Mouse (Mus musculus) MEL-GATA-1-ER (cell line): ENCODE results near the gene Pdp2.
A peak's percentile ranks its signal among the peaks of the same experiment; 100 is the strongest.
"Not testable (repeated sequence)": the region's sequence is repeated elsewhere in the genome, so short reads cannot be mapped to it uniquely, and the experiment has no call there.

Experiments
- DNase-seq: peaks from one replicate; pipeline ENCODE4 v3.0.0-alpha.2; 2012; ENCODE audit warnings: low read depth; ENCODE audit errors: extremely low read depth

Pdp2 gene

DNA sequence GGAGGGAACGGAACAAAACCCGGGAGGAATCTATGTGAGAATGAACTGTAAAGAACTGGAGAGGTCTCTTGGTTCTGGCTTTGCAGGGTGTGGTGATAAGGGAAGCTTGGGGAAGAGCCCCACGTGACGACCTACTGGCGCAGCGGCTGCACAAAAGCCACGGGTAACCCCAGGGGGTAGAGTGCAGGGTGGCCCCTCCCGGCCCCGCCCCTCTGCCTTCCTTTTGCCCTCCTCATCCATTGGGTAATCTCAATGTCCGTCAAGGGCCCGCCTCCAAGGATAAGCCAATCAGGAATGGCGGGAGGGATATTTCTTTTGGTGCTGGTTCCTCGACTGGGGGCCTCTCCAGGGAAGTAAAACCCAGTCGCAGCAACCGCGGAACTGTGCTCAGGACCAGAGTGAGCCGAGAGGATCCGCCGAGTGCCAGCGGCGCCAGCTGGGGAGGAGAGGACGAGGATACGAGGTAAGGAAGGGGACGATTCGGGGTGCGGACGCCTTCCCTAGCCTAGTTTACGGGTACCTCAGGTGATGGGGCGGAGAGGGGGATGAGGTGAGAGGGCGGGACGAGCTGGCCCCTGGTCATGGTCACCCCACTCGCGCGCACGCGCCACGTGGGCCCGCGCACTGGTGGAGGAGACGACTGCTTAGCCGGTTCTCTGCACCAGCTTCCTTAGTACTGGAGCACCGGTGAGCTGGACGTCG, at the start of gene Pdp2:
Pdp2 (plus strand) TSS at position 319 of the 702 bp plus-strand sequence.
- peak; percentile 95 for DNase-seq

DNA sequence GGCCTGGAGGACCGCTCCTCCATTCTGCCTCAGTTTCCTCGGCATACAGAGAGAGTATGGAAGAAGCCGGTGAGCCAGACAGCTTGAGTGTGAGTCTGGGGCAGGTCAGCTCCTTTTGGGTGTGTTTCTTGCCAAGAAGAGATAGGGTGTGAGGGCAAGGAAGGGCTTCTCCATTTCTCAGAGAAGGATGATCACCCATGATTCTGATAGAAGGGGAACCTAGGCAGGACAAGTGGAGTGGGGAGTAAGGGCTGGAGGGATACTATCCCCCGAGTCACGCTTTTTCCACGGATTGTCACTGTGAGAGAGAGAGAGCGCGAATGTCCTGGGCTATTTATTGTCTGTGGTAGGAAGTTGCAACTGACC, 49.8 kb upstream of the Pdp2 start:
- no peak for DNase-seq

DNA sequence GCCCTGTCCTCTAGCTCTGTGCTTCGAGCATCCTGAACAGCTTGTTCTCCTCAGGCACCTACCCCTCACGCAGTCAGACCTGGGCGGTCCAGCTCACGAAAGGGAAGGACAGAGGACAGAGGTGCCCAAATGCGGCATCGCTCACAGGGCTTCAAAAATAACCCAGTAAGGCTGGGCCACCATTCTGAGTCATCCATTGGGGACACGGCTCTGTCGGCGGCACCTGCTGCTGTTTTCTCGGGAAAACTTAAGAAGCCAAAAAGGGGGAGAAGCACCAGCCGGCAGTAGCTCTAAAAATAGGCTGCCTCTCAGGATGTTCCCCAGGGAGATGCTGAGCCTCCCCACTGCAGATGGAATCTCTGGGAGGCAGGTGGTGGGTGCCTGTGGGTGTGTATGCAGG, 49.1 kb upstream of the Pdp2 start:
- no peak for DNase-seq

DNA sequence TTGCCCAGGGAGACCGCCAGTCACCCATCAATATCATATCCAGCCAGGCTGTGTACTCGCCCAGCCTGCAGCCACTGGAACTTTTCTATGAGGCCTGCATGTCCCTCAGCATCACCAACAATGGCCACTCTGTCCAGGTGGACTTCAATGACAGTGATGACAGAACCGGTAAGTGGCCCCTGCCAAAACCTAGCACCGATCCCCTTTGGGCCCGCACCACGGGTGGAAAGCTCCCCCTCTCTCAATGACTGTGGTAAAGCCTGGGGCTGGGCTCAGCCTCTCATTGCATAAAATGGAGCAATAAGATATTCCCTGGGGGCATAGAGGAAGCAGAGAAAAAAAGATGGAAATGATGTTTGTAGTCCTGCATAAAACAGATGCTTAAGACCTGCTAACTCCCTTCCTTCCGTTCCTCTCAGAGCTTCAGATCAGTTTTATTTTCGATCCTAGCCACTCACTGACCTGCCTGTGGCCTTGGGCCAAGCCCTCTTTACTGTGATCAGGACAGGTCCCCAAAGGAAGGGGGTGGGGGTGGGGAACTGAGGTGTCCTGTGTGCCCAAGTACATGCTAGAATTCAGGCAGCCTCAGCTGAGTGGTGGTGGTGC, 47.7 kb upstream of the Pdp2 start:
- DNase-seq: no peak

DNA sequence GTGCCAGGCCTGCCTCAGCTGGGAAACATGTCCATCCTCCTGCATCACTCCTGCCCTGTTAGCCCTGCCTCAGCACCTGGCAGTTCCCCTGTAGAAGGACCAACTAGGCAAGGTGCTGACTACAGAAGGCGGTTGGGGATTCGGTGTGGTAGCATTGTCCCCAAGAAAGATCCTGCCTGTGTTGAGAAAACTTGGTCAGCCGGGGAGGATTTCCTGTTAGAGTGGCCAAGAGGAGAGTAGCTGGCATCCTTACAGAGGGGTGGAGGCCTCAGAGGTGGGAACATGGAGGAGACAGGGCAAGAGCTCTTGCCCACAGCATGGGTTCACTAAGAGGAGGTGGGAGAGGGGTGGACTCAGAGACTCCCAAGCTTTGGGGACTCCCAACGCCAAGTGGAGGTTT, 36.1 kb upstream of the Pdp2 start:
- DNase-seq: no peak

DNA sequence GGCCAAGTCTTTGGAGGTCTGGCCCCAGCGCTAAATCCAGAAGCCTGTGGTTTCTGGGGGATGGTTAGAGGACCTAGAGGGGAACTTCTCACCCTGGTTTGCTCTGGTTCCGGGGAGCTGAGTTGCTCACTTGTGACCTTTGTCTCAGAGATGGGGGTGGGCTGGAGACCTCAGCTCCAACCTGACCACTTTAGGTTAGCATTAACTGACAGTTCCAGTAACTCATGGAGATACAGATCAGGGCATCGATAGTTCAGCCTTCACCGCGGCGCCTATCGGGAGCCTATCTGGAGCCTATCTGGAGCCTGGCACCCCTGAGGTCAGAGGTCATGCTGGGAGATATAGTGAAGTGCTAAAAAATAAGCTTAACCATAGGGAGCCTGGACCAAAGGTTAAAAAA, 34.0 kb upstream of the Pdp2 start:
- no peak for DNase-seq

DNA sequence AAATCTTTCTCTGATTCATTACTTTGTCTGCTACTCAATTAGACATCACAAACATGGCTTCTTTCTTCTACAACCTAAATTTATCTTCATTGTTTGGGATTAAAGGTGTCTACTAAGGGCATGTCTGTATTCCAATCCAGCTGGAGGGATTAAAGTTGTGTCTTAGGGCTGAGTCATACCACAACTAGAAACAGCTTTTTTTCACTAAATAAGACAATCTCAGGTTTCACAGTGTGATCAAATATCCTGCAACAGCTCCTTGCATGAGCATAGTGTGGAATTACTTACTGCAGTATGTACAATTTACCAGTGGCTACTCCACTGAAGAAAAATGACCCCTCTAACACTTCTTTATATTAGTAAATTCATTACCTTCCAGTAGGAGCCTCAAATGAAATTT, 30.5 kb upstream of the Pdp2 start:
- no peak for DNase-seq

DNA sequence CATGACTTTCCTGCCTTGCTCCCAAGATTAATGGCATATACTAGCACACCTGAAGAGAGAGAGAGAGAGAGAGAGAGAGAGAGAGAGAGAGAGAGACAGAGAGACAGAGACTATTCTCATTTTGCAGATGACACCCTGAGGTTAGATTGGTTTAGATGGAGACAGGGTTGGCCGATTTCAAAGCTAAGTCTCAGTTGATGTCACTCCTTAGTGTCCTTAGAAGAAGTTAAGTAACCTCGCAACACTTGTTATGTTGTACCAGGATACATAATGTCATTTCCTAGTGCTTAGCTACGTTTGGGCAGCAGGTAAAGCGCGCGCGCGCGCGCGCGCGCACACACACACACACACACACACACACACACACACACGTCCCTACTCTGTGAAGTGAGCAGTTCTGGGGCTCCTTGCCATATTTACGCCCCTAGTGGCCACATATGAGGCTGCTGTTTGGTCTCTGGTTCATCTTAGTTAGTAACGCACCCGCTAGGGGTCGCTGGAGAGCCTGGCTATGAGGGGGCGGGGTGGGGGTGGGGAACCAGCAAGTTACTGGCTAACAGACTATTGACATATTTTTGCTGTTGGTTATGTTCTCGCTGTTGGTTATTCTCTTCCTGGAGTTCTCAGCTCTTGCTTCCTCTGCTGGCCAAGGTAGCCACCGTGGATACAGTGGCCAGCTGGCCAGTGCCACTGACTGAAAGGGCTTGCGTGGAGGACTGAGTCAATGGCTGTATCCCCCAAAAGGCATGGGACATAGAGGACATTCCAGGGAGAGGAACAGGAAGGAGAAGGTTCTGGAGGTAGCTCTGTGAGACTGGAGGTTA, 26.4 kb upstream of the Pdp2 start:
- DNase-seq: peak; percentile 86

DNA sequence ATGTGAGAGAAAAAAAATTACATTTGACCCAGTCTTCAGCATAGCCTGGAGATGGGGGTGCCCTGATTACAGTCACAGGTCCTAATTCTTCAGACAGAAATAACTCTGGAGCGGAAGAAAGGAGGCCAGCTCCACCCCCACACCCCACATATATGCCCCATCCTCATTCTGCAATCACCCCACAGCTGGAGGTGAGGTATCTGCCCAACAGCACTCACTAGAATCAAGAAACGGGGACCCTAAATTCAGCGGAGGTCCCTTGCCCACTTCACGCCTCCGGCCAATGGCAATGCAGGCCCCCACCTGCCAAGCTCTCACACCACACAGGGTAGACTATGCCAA, 25.8 kb upstream of the Pdp2 start:
- no peak for DNase-seq

DNA sequence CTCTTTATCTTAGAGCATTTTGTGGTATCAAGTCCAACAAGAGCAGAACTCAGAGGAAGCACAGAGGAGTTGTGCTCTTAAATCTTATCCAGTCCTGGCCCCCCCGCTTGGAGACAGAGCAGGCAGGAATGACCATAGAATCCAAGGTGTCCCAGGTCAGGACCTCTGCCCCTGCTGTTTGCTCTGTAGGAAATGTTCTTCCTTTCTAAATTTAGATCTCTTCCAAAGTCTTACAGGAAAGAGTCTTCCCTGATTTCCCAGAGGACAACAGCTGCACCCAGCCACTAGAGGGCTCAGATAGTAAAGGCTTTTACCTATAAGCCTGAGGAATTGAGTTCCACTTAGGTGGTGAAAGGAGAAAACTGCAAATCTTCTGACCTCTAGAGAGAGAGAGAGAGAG, 21.7 kb upstream of the Pdp2 start:
- DNase-seq: no peak

DNA sequence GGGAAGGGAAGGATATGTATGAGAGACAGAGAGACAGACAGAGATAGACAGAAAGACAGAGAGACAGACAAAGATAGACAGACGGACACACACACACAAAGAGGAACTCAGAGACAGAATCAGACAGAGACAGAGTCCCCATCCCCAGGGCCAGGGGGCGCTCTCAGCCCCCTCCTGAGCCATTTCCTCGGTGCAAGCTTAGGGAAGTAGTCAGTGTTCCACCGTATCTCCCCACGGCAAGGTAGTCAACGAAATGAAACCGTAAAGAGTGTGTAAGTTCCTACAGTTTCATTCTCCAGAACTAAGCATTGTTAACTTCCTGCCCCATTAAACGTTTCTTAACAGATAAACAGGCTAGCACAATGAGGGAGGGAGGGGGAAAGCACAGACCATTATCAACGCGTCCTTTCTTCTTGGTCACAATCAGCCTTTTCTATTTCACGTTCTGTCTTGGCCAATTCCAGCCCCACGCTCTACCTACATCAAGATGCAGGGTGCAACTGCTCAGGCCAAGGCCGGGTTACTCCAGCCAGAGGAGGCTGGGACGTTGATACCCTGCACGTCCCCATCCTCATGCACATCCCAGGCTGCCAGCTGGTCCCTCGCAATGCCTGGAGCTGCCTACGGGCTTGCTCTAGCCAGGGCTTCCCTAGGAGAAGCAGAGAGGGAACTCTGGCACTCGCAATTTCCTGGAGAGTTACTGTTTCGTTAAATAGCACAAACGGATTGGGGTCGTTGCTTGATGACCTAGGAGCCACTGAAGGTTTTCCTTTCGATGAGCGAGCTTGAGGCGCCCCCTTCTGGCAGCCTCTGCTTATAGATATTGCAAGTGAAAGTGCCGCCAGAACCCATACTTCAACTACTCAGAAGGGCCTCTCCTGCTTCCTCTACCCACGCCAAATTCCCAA, 20.6 kb upstream of the Pdp2 start:
- peak; percentile 83 for DNase-seq

DNA sequence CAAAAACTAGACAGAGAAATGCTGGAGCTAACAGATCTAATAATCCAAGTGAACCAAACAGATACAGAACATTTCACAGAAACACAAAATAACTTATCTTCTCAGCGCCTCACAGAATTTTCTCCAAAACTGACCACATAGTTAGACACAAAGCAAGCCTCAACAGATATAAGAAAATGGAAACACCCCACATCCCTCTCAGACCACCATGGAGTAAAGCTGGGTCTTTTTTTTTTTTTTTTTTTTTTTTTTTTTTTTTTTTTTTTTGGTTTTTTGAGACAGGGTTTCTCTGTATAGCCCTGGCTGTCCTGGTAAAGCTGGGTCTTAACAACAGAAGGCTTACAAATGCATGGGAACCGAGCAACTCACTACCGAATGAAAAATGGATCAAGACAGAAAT, 14.4 kb upstream of the Pdp2 start:
- DNase-seq: no peak

DNA sequence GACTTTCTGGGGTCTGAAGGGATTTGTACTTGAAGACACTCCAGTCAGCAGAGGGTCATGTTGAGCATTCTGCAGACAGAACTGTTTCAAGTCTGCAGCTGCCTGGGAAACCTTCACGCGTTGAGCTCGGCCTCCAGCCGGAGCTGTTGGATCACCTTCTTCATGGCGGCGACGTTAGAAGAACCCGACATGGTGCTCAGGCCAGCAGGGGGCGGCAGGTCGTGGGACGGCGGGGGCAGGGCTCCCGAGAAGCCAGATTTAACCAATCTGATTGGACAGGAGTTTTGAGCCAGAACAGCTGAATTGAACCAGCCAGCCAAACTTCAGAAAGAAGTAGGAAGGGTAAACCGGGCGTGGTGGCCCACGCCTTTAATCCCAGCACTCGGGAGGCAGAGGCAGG, 13.6 kb upstream of the Pdp2 start:
- not testable (repeated sequence) for DNase-seq

DNA sequence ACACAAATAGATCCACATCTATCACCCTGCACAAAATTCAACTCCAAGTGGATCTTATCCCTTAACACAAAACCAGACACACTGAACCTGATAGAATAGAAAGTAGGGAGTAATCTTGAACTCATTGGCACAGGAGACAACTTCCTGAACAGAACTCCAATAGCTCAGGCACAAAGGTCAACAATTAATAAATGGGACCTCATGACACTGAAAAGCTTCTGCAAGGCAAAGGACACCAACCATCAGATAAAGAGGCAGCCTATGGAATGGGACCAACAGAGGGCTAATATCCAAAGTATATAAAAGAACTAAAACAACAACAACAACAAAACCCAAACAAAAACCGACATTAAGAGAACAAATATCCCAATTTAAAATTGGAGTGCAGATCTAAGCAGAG, 6.7 kb upstream of the Pdp2 start:
- no peak for DNase-seq

DNA sequence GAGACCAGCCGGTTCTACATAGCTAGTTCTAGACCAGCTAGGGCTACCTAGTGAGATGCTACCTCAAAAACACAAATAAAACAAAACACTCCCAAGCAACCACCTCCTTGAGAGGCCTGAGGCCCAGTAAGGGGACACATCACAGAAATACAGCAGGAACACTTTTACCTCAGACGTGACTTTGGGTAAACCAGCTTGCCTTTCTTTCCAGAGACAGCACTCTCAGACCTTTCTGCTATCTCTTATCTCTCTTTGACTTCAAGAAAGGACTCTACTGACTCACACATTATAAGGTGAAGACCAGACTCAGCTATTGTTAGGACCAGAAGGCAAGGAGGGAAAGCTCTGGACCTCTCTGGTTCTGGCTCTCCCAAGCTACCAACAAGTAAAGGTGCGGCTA, 967 bp upstream of the Pdp2 start:
- DNase-seq: no peak

DNA sequence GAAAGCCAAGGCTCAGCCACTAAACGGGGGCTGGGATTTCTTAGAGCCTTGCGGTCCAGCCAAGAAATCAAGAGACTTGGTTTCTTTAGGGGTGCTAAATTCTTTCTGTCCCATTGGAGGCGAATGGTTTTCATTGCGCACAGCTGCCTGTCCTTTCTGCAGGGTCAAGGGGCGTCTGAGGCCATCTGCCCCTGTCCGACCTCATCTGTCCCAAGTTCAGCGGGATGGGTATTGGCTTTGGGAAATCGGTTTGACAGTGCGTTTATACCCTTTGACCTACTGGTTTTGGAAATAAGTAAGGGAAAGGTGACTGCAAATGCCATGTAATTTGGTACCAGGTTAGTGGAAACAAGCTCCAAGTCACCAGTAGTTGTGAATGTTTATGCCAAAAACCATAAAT, 605 bp downstream of the Pdp2 start:
- DNase-seq: no peak

DNA sequence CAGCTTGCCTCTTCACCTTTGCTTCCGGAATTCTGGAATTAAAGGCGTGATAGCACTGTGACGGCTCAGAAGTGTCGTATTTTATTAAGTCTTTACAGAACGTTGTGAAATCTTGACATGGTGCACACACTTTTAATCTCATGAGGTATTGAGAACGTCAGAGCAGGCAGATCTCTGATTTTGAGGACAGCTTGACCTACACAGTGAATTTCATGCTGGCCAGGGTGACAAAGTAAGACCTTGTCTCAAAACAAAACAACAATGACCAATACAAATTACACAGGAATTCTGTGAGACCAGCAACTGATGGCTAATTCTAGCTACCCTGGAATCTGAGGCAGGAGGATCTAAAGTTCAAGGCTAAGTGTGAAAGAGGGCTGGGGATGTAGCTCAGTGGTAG, 1.3 kb downstream of the Pdp2 start:
- DNase-seq: no peak

DNA sequence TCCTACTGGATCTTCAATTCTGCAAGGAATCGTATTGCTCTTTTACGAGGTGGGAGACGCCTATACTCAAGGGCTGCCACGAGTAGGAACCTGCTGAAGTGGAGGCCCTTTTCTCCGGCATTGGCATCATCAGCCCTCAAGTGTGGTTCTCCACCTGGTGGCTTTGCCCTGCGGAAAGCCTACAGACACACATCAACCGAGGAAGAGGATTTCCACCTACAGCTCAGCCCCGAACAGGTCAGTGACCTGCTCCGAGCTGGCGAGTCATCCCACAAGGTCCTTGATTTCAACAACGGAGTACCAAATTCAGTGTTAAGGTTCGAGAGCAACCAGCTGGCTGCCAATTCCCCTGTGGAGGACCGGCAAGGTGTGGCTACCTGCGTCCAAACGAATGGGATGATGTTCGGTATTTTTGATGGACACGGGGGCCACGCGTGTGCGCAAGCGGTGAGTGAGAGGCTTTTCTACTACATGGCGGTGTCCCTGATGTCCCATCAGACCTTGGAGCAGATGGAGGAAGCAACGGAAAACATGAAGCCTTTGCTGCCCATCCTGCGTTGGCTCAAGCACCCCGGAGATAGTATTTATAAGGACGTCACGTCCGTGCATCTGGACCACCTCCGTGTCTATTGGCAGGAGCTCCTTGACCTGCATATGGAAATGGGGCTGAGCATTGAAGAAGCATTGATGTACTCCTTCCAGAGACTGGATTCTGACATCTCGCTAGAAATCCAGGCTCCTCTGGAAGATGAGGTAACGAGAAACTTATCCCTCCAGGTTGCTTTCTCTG, 2.5 kb downstream of the Pdp2 start:
- no peak for DNase-seq

DNA sequence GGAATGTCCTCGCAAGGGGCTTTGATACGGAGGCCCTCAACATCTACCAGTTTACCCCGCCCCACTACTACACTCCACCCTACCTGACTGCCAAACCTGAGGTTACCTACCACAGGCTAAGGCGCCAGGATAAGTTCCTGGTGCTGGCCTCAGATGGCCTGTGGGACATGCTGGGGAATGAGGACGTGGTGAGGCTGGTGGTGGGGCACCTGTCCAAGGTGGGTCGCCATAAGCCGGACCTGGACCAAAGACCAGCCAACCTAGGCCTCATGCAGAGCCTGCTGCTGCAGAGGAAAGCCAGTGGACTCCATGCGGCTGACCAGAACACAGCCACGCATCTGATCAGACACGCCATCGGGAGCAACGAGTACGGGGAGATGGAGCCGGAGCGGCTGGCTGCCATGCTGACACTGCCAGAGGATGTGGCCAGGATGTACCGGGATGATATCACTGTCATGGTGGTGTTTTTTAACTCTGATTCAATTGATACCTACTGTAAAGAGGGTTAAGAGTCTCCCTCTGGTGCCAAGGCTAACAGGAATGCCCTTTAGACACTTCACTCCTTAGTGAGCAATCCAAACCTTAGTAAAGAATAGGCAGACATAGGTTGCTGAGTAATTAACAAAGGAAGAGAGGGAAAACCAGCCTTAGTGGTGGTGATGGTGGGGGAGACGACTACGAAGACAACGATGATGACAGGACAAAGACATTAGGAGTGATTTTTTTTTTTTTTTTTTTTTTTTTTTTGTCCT, 3.5 kb downstream of the Pdp2 start:
- no peak for DNase-seq
